Comparison of ENCODE assay signal across 8 mouse cellular contexts in the genomic region with DNA sequence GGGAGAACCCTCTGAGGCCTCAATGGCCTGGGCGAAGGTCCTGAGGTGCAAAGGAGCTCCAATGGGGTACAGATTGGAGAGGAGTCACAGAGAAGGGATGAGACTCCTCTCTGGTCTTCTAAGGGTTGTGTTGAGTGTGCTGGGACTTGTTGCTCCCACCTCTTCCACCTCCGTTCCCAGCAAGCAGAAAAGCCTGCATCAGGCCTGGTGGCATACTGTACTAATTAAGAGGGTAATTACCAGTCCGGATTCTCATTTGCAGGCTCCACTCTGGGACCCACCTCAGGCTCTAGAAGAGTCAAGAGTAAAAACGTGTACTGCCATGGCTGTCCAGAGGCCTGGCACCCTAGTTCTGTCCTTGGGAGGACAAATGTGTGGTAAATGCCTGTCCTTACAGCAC. TPM values are rescaled to one million over a fixed set of nuclear protein-coding genes. Genes with fewer than 3 reads are reported as not detected.
DNase-seq lines count a peak whose midpoint lies in the region; ATAC-seq and TF ChIP-seq lines count a peak whose summit lies in the region.

No protein-coding gene starts in this region.

- no peaks in the 10 kb centered on the region for H3K36me3 ChIP-seq in embryonic facial prominence, embryonic 12.5 days
- H3K36me3 ChIP-seq in hindbrain, embryonic 14.5 days (replicated peaks; ENCODE audit: control insufficient read depth, insufficient read depth): no peaks in the 10 kb centered on the region
- no peaks in the 10 kb centered on the region for H3K36me3 ChIP-seq in midbrain, embryonic 16.5 days (ENCODE audit: control insufficient read depth, insufficient read depth, low read length)

- WGBS in embryonic facial prominence, embryonic 12.5 days: 22% methylated on average over 4 of the region's 4 CpGs
- 35% methylated on average over 4 of the region's 4 CpGs for WGBS in hindbrain, embryonic 14.5 days
- WGBS in midbrain, embryonic 16.5 days: 39% methylated on average over 4 of the region's 4 CpGs

- H3K4me3 ChIP-seq in layer of hippocampus, adult 2 months: no peak overlapping the region
- peak overlapping the region; percentile 6 for H3K4me3 ChIP-seq in embryonic facial prominence, embryonic 12.5 days
- H3K4me3 ChIP-seq in hindbrain, embryonic 14.5 days (replicated peaks; ENCODE audit: low read length): peak overlapping the region; percentile 19; the same call in 1 of the 2 replicates
- H3K4me3 ChIP-seq in midbrain, embryonic 16.5 days (ENCODE audit: low read depth, low read length): peak overlapping the region; percentile 1; the same call in 1 of the 2 replicates

- ATAC-seq in embryonic facial prominence, embryonic 12.5 days (ENCODE audit: insufficient number of reproducible peaks, insufficient read depth, low FRiP score, low TSS enrichment): no peak
- no peak for ATAC-seq in hindbrain, embryonic 14.5 days (ENCODE audit: low FRiP score)
- no peak for ATAC-seq in midbrain, embryonic 16.5 days

- H3K9me3 ChIP-seq in embryonic facial prominence, embryonic 12.5 days: no peaks in the 10 kb centered on the region
- H3K9me3 ChIP-seq in hindbrain, embryonic 14.5 days (ENCODE audit: control insufficient read depth, low read length): no peaks in the 10 kb centered on the region
- H3K9me3 ChIP-seq in midbrain, embryonic 16.5 days (replicated peaks; ENCODE audit: control insufficient read depth, low read length, poor library complexity, severe bottlenecking): no peaks in the 10 kb centered on the region

- peak overlapping the region; percentile 100 for H3K27ac ChIP-seq in layer of hippocampus, adult 2 months
- peak overlapping the region; percentile 98 for H3K27ac ChIP-seq in embryonic facial prominence, embryonic 12.5 days
- peak overlapping the region; percentile 45; the same call in 1 of the 2 replicates for H3K27ac ChIP-seq in hindbrain, embryonic 14.5 days
- H3K27ac ChIP-seq in midbrain, embryonic 16.5 days (ENCODE audit: low read length): peak overlapping the region; percentile 34; the same call in 1 of the 2 replicates

- peaks cover 52% of the 10 kb centered on the region for H3K4me1 ChIP-seq in embryonic facial prominence, embryonic 12.5 days
- H3K4me1 ChIP-seq in hindbrain, embryonic 14.5 days (replicated peaks; ENCODE audit: control insufficient read depth, insufficient read depth, low read length): peaks cover 45% of the 10 kb centered on the region
- H3K4me1 ChIP-seq in midbrain, embryonic 16.5 days (ENCODE audit: control insufficient read depth, insufficient read depth, low read length): peaks cover 31% of the 10 kb centered on the region

- H3K9ac ChIP-seq in embryonic facial prominence, embryonic 12.5 days: peak overlapping the region; percentile 43
- peak overlapping the region; percentile 52 for H3K9ac ChIP-seq in hindbrain, embryonic 14.5 days
- H3K9ac ChIP-seq in midbrain, embryonic 16.5 days (ENCODE audit: low read depth, low read length): peak overlapping the region; percentile 47

- peak overlapping the region; percentile 46 for H3K4me2 ChIP-seq in embryonic facial prominence, embryonic 12.5 days (replicated peaks)
- H3K4me2 ChIP-seq in hindbrain, embryonic 14.5 days (replicated peaks): peak overlapping the region; percentile 51
- peak overlapping the region; percentile 58 for H3K4me2 ChIP-seq in midbrain, embryonic 16.5 days (ENCODE audit: low read length)

- DNase-seq in layer of hippocampus, adult 2 months (ENCODE audit: low spot score in 2 of 2): no peak
- DNase-seq in layer of hippocampus, adult 18-20 months (ENCODE audit: low spot score in 2 of 2): no peak
- DNase-seq in hindbrain, embryonic 14.5 days (ENCODE audit: low spot score): no peak
- DNase-seq in gastrocnemius, adult 8-10 months (ENCODE audit: low spot score in 2 of 2): no peak
- no peak for DNase-seq in urinary bladder, postnatal 10 days (ENCODE audit: low spot score)
- DNase-seq in urinary bladder, postnatal 4 days (ENCODE audit: low spot score in 2 of 2): no peak

- no peak for TF ChIP-seq CTCF in layer of hippocampus, adult 2 months (conservative IDR thresholded peaks at IDR 0.05)

- H3K27me3 ChIP-seq in embryonic facial prominence, embryonic 12.5 days: no peaks in the 10 kb centered on the region
- H3K27me3 ChIP-seq in hindbrain, embryonic 14.5 days (ENCODE audit: control insufficient read depth, insufficient read depth, low read length): no peaks in the 10 kb centered on the region
- no peaks in the 10 kb centered on the region; the same call in 1 of the 2 replicates for H3K27me3 ChIP-seq in midbrain, embryonic 16.5 days (ENCODE audit: control insufficient read depth, insufficient read depth, low read depth, low read length)

RNA-seq across cellular contexts. Expression of gene Jund, which starts 1.8 kb away (rescaled TPM):
- 100 to 1,000 TPM; 165 to 181 TPM for total RNA-seq in layer of hippocampus, adult 2 months (2021)
- total RNA-seq in layer of hippocampus, adult 18-20 months (2021): 100 to 1,000 TPM; 186 to 200 TPM
- polyA plus RNA-seq in embryonic facial prominence, embryonic 12.5 days (2016; fragmentation: Nextera tagmentation; extraction: Ambion mirVana): 142 and 150 TPM in 2 replicates
- 128 and 144 TPM in 2 replicates for polyA plus RNA-seq in hindbrain, embryonic 14.5 days (2014; fragmentation: Nextera tagmentation; extraction: Ambion mirVana)
- polyA plus RNA-seq in midbrain, embryonic 16.5 days (2015; fragmentation: Nextera tagmentation; extraction: Ambion mirVana): 60.4 and 67.9 TPM in 2 replicates
- 10 to 100 TPM; 31.9 to 42.0 (median 38.3) TPM for total RNA-seq in gastrocnemius, adult 8-10 months (2022)

RNA-seq across cellular contexts. Expression of gene Iqcn, which starts 6.3 kb away (rescaled TPM):
- under 1 TPM; 0.07 to 0.08 TPM for total RNA-seq in layer of hippocampus, adult 2 months (2021)
- under 1 TPM in 1 of 2 experiments, not detected in 1; 0.07 TPM for total RNA-seq in layer of hippocampus, adult 18-20 months (2021)
- not detected in 2 replicates for polyA plus RNA-seq in embryonic facial prominence, embryonic 12.5 days (2016; fragmentation: Nextera tagmentation; extraction: Ambion mirVana)
- polyA plus RNA-seq in hindbrain, embryonic 14.5 days (2014; fragmentation: Nextera tagmentation; extraction: Ambion mirVana): 0.07 and 0.15 TPM in 2 replicates
- 0.06 TPM in 1 of 2 replicates, not detected in the other for polyA plus RNA-seq in midbrain, embryonic 16.5 days (2015; fragmentation: Nextera tagmentation; extraction: Ambion mirVana)
- not detected for total RNA-seq in gastrocnemius, adult 8-10 months (2022)

RNA-seq across cellular contexts. Expression of gene Gm3336, which starts 21.4 kb away (rescaled TPM):
- not detected for total RNA-seq in layer of hippocampus, adult 2 months (2021)
- not detected for total RNA-seq in layer of hippocampus, adult 18-20 months (2021)
- polyA plus RNA-seq in embryonic facial prominence, embryonic 12.5 days (2016; fragmentation: Nextera tagmentation; extraction: Ambion mirVana): not detected in 2 replicates
- polyA plus RNA-seq in hindbrain, embryonic 14.5 days (2014; fragmentation: Nextera tagmentation; extraction: Ambion mirVana): not detected in 2 replicates
- polyA plus RNA-seq in midbrain, embryonic 16.5 days (2015; fragmentation: Nextera tagmentation; extraction: Ambion mirVana): not detected in 2 replicates
- not detected for total RNA-seq in gastrocnemius, adult 8-10 months (2022)

RNA-seq across cellular contexts. Expression of gene Lsm4, which starts 23.9 kb away (rescaled TPM):
- 10 to 100 TPM; 58.2 to 61.8 TPM for total RNA-seq in layer of hippocampus, adult 2 months (2021)
- 10 to 100 TPM; 63.8 to 71.5 TPM for total RNA-seq in layer of hippocampus, adult 18-20 months (2021)
- polyA plus RNA-seq in embryonic facial prominence, embryonic 12.5 days (2016; fragmentation: Nextera tagmentation; extraction: Ambion mirVana): 303 and 326 TPM in 2 replicates
- 180 and 197 TPM in 2 replicates for polyA plus RNA-seq in hindbrain, embryonic 14.5 days (2014; fragmentation: Nextera tagmentation; extraction: Ambion mirVana)
- polyA plus RNA-seq in midbrain, embryonic 16.5 days (2015; fragmentation: Nextera tagmentation; extraction: Ambion mirVana): 137 and 143 TPM in 2 replicates
- total RNA-seq in gastrocnemius, adult 8-10 months (2022): 10 to 100 TPM; 64.4 to 75.4 (median 70.3) TPM

RNA-seq across cellular contexts. Expression of gene Pde4c, which starts 26.6 kb away (rescaled TPM):
- 1 to 10 TPM; 1.4 to 1.5 TPM for total RNA-seq in layer of hippocampus, adult 2 months (2021)
- total RNA-seq in layer of hippocampus, adult 18-20 months (2021): 1 to 10 TPM; 1.0 to 1.3 TPM
- polyA plus RNA-seq in embryonic facial prominence, embryonic 12.5 days (2016; fragmentation: Nextera tagmentation; extraction: Ambion mirVana): 0.17 and 0.29 TPM in 2 replicates
- polyA plus RNA-seq in hindbrain, embryonic 14.5 days (2014; fragmentation: Nextera tagmentation; extraction: Ambion mirVana): 0.21 and 0.32 TPM in 2 replicates
- polyA plus RNA-seq in midbrain, embryonic 16.5 days (2015; fragmentation: Nextera tagmentation; extraction: Ambion mirVana): 0.11 and 0.23 TPM in 2 replicates
- total RNA-seq in gastrocnemius, adult 8-10 months (2022): 1 to 10 TPM in 2 of 4 experiments, under 1 TPM in 2; 0.65 to 2.3 (median 1.1) TPM

Comparison
In these comparisons a context has a peak if more than half of its experiments do, and no peak if none do; other contexts are left out.
1. H3K27ac ChIP-seq: peak in every context shown above with its lines; median percentile 100 in layer of hippocampus, adult 2 months; 98 in embryonic facial prominence, embryonic 12.5 days; 45 in hindbrain, embryonic 14.5 days; 34 in midbrain, embryonic 16.5 days.